Mouse (Mus musculus): ENCODE measurements around the gene Srl. TPM values are rescaled to one million over a fixed set of nuclear protein-coding genes. Genes with fewer than 3 reads are reported as not detected.
"Not testable (repeated sequence)": the region's sequence is repeated elsewhere in the genome, so short reads cannot be mapped to it uniquely, and the experiment has no call there.

The Srl gene
- 3.2 and 5.3 TPM in 2 replicates for polyA plus RNA-seq (2015; fragmentation: Nextera tagmentation; extraction: Ambion mirVana)

DNA sequence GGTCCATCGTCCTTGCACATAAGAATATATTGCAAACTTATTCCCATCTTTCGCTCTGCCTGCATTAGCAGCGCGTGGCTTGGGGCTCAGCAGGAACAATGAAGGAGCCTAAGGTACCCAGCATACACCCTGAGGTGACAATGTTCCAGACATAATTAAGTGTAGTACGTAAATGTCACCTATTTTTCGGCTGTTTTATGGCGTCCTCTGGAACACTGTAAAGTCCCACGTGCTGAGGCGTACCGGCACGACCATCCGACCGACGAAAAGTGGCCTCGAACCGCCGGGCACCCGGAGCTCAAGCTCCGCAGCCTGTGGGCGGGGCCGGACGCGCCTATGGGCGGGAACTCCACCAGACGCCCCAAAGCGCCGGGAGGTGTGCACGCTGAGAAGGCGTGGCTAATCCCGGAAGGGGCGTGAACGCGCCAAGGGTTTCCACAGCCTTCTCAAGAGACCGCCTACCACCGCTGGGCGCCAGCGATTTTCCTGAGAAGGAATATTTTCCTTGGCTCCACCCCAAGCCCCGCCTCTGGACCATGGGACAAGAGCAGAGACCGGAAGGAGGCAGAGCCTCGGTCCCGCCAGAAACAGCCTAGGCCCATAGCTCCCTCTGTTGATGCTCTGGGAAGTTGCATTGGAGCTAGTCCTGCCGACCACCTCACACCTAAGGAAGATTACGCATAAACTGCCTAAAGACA, at the start of gene Srl:
Gene Srl (minus strand): TSS at position 316 of the 698 bp plus-strand sequence.
- ATAC-seq (ENCODE audit: insufficient read depth) = peak; percentile 98
- peaks cover 18% of the 10 kb centered on the region for H3K36me3 ChIP-seq (replicated peaks)
- H3K4me2 ChIP-seq = peak within 1 kb of the TSS; percentile 86
- peak within 1 kb of the TSS; percentile 47 for H3K9ac ChIP-seq
- H3K27ac ChIP-seq (replicated peaks) = peak within 1 kb of the TSS; percentile 68
- H3K27me3 ChIP-seq = no peaks in the 10 kb centered on the region
- H3K4me1 ChIP-seq (replicated peaks) = peaks cover 30% of the 10 kb centered on the region
- peak within 1 kb of the TSS; percentile 58 for H3K4me3 ChIP-seq (replicated peaks)
- H3K9me3 ChIP-seq (replicated peaks) = no peaks in the 10 kb centered on the region
- WGBS (ENCODE audit: insufficient replicate concordance) = 1% methylated on average over 42 of the region's 43 CpGs

DNA sequence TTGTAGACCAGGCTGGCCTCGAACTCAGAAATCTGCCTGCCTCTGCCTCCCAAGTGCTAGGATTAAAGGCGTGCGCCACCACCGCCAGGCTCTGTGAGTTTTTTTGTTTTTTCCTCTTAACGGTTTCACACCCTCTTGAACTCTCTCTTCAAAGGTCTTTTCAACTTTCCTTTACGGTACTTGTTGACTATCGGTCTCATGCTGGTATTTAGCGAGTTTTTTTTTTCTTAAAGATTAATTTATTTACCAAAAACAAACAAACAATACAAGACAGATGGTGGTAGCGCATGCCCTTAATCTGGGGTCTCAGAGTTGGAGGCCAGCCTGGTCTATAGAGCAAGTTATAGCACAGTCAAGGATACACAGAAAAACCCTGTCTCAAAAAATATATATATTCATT, 48.6 kb upstream of the Srl start:
- 83% methylated on average over 9 of the region's 9 CpGs for WGBS (ENCODE audit: insufficient replicate concordance)
- H3K27me3 ChIP-seq = peaks cover 41% of the 10 kb centered on the region
- H3K9me3 ChIP-seq (replicated peaks) = no peaks in the 10 kb centered on the region
- peaks cover 42% of the 10 kb centered on the region for H3K4me1 ChIP-seq (replicated peaks)
- H3K4me3 ChIP-seq (replicated peaks) = no peak overlapping the region
- H3K36me3 ChIP-seq (replicated peaks) = 0 out of 2 replicates have a peak, but pooled peaks cover 4% of the 10 kb centered on the region
- no peak overlapping the region for H3K4me2 ChIP-seq
- H3K27ac ChIP-seq (replicated peaks) = no peak overlapping the region
- no peak overlapping the region for H3K9ac ChIP-seq
- ATAC-seq (ENCODE audit: insufficient read depth) = no peak

DNA sequence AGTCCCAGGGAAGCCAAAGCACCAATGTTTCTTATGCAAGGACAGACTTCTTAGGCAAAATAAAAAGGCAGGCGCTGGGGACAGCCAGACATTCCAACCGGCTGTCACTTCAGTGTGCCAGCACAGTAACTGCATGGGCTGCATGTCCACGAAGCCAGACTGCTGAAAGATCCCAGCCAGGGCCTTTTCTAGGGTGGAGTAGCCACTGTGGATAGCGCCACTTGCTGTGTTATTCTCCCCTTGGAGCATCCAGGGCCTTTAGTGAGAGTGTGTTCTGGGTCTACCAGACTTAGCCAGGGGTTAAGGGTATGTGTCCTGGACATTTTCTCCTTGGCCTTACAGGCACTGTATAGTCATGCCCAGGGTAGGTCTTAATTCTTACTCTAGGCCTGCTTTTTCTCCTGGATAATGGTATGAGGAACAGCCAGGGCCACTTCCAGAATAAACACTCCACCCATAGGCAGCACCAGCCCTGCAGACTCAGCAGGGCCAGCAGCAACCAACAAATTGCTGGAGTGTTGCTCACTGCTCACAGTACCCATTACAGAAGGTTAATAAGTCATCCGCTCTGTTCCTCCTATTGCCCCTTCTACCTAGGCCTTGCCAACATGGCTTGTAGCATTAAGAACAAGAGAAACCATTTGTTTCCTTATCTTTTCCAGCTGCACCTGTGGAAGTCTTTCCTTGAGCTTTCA, 46.0 kb upstream of the Srl start:
- Histone ChIP-seq H3K36me3 (replicated peaks) (0 out of 2 replicates have a peak, but pooled peaks cover 4% of the 10 kb centered on the region), H3K4me1 (replicated peaks) (peaks cover 39% of the 10 kb centered on the region), H3K9ac (no peak overlapping the region), H3K4me3 (replicated peaks) (no peak overlapping the region), H3K4me2 (peak overlapping the region; percentile 88), H3K27me3 (peaks cover 20% of the 10 kb centered on the region), H3K27ac (replicated peaks) (peak overlapping the region; percentile 79), H3K9me3 (replicated peaks) (no peaks in the 10 kb centered on the region)
- no peak for ATAC-seq (ENCODE audit: insufficient read depth)
- 73% methylated on average over 5 of the region's 5 CpGs for WGBS (ENCODE audit: insufficient replicate concordance)

DNA sequence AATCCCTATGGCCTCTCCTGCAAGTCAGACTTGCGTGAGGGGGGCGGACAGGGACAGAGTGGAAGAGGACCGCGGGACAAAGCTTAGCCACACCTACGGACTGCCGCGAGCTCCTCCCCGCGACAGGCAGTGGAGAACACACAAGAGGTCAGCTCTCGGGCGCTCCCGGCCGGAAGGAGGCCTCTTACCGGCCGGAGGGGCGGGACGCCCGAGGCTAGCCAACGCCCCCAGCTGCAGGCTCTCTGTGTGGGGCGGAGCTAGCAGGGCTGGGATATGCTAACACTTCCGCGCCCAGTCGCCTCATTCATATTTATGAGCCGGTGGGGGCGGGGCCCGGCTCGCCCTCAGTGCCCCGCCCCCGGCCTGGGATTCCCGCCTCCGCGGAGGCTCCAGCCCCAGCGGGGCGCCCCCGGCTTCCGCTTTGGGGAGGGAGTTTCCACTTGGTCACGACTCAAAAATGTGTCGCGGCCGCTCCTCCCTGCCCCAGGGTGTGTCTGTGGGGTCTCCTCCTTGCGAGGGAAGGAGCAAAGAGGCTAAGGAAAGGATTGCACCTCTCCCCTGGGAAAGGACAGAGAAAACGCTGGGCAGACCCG, 45.0 kb upstream of the Srl start:
- peak overlapping the region; percentile 88 for H3K4me2 ChIP-seq
- under 1% methylated on average over 43 of the region's 43 CpGs for WGBS (ENCODE audit: insufficient replicate concordance)
- peaks cover 10% of the 10 kb centered on the region for H3K27me3 ChIP-seq
- H3K4me1 ChIP-seq (replicated peaks) = peaks cover 39% of the 10 kb centered on the region
- H3K36me3 ChIP-seq (replicated peaks) = 0 out of 2 replicates have a peak, but pooled peaks cover 4% of the 10 kb centered on the region
- peak; percentile 99 for ATAC-seq (ENCODE audit: insufficient read depth)
- peak overlapping the region; percentile 79 for H3K27ac ChIP-seq (replicated peaks)
- no peaks in the 10 kb centered on the region for H3K9me3 ChIP-seq (replicated peaks)
- peak overlapping the region; percentile 63 for H3K9ac ChIP-seq
- peak overlapping the region; percentile 64 for H3K4me3 ChIP-seq (replicated peaks)

DNA sequence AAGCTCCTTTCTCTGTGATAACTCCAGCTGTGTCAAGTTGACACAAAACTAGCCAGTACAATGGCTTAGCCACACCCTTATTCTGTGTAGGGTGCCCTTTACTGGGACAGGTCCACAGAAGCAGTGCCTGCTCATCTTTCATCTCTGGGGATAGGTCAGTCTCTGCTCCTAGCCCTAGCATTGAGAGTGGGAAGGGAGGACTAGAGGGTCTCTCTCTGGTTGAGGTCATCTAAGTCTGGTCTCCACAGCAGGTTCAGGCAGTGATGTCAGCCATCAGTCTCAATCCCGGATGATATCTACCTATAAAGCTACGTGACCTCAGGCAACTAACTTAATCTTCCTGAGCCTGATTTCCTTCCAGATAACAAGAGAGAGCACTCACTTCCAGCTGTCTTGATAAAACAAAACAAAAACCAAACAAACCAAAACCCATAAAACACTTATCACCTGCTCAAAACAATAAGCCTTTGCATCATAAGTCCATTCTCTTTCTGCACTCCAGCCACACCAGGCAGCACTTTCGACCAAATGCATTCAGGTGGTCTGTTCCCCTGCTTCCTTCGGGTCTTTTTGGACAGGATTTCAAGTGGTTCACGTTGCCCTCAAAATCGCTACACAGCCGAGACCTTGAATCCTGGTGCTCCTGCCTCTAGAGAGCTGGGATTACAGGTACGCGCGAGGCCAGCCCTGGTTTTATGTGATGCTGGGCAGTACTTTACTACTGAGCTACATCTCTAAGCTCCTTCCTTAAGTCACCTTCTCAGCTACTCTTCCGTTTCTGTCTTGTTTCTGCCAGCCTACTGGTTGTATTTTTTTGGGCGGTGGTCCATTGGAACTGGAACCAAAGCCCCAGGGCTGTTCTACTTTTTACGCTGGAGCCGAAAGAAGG, 44.3 kb upstream of the Srl start:
- ATAC-seq (ENCODE audit: insufficient read depth) = peak; percentile 6; the same call in 1 of the 2 replicates
- Histone ChIP-seq H3K4me2 (peak overlapping the region; percentile 88), H3K9ac (peak overlapping the region; percentile 60), H3K27me3 (0 out of 2 replicates have a peak, but pooled peaks cover 5% of the 10 kb centered on the region), H3K4me1 (replicated peaks) (peaks cover 39% of the 10 kb centered on the region), H3K36me3 (replicated peaks) (0 out of 2 replicates have a peak, but pooled peaks cover 4% of the 10 kb centered on the region), H3K9me3 (replicated peaks) (no peaks in the 10 kb centered on the region), H3K27ac (replicated peaks) (peak overlapping the region; percentile 76), H3K4me3 (replicated peaks) (peak overlapping the region; percentile 64)
- 6% methylated on average over 14 of the region's 14 CpGs for WGBS (ENCODE audit: insufficient replicate concordance)

- Histone ChIP-seq H3K9me3 (replicated peaks) (no peaks in the 10 kb centered on the region), H3K36me3 (replicated peaks) (no peaks in the 10 kb centered on the region), H3K4me2 (peak overlapping the region; percentile 5; the same call in 1 of the 2 replicates), H3K4me3 (replicated peaks) (no peak overlapping the region), H3K9ac (no peak overlapping the region), H3K4me1 (replicated peaks) (peaks cover 39% of the 10 kb centered on the region), H3K27ac (replicated peaks) (no peak overlapping the region), H3K27me3 (0 out of 2 replicates have a peak, but pooled peaks cover 5% of the 10 kb centered on the region)
- 37% methylated on average over 5 of the region's 5 CpGs for WGBS (ENCODE audit: insufficient replicate concordance)
- no peak for ATAC-seq (ENCODE audit: insufficient read depth)
Observed at GRCm38 (mm10) chr16:4584438-4584837, 42.8 kb upstream of the Srl start.

DNA sequence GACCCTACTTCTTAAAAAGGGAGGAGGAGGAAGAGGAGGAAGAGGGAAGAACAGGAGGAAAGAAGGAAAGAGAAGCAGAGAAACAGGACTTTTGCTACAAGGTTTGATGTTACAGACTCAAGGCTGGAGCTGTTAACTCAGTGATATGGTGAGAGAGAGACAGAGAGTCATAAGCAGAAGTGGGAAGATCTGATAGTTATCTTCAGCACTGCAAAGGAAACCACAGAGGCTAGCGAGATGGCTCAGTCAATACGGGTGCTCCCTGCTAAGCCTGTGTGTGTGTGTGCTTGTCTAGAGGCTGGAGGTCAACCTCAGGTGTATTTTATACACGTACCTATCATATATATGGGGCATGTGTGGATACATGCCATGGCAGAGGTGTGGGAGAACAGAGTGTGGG, 42.2 kb upstream of the Srl start:
- peaks cover 39% of the 10 kb centered on the region for H3K4me1 ChIP-seq (replicated peaks)
- H3K9ac ChIP-seq = 0 out of 2 replicates have a peak overlapping the region, but pooled peaks have one; percentile 3
- 0 out of 2 replicates have a peak, but pooled peaks cover 8% of the 10 kb centered on the region for H3K27me3 ChIP-seq
- H3K36me3 ChIP-seq (replicated peaks) = no peaks in the 10 kb centered on the region
- peak overlapping the region; percentile 5; the same call in 1 of the 2 replicates for H3K4me2 ChIP-seq
- ATAC-seq (ENCODE audit: insufficient read depth) = no peak
- no peak overlapping the region for H3K4me3 ChIP-seq (replicated peaks)
- H3K27ac ChIP-seq (replicated peaks) = no peak overlapping the region
- WGBS (ENCODE audit: insufficient replicate concordance) = 12% methylated on average over 3 of the region's 3 CpGs
- H3K9me3 ChIP-seq (replicated peaks) = no peaks in the 10 kb centered on the region

DNA sequence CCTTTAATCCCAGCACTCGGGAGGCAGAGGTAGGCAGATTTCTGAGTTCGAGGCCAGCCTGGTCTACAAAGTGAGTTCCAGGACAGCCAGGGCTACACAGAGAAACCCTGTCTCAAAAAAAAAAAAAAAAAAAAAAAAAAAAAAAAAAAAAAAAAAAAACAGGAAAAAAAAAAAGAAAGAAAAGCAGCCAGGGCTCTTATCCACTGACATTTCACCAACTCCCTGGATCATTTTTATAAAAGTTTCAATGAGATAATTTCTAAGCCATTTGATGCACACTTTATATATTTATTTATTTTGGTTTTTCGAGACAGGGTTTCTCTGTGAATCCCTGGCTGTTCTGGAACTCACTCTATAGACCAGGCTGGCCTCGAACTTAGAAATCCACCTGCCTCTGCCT, 39.6 kb upstream of the Srl start:
- not testable (repeated sequence) for H3K4me3 ChIP-seq (replicated peaks); H3K27me3 ChIP-seq; H3K27ac ChIP-seq (replicated peaks); H3K9ac ChIP-seq; H3K36me3 ChIP-seq (replicated peaks); H3K9me3 ChIP-seq (replicated peaks); H3K4me2 ChIP-seq; ATAC-seq (ENCODE audit: insufficient read depth)
- H3K4me1 ChIP-seq (replicated peaks) = peaks cover 19% of the 10 kb centered on the region
- WGBS (ENCODE audit: insufficient replicate concordance) = 64% methylated on average over 4 of the region's 4 CpGs

GRCm38 (mm10) chr16:4578630-4579029, 37.0 kb upstream of the Srl start:
- Histone ChIP-seq H3K9me3 (replicated peaks) (no peaks in the 10 kb centered on the region), H3K4me1 (replicated peaks) (peaks cover 3% of the 10 kb centered on the region), H3K27ac (replicated peaks) (no peak overlapping the region), H3K27me3 (0 out of 2 replicates have a peak, but pooled peaks cover 5% of the 10 kb centered on the region), H3K9ac (no peak overlapping the region), H3K36me3 (replicated peaks) (no peaks in the 10 kb centered on the region), H3K4me3 (replicated peaks) (no peak overlapping the region), H3K4me2 (no peak overlapping the region)
- WGBS (ENCODE audit: insufficient replicate concordance) = 24% methylated on average over 7 of the region's 7 CpGs
- ATAC-seq (ENCODE audit: insufficient read depth) = no peak

- no peaks in the 10 kb centered on the region for H3K9me3 ChIP-seq (replicated peaks)
- H3K4me3 ChIP-seq (replicated peaks) = no peak overlapping the region
- H3K27ac ChIP-seq (replicated peaks) = no peak overlapping the region
- 16% methylated on average over 2 of the region's 2 CpGs for WGBS (ENCODE audit: insufficient replicate concordance)
- H3K36me3 ChIP-seq (replicated peaks) = no peaks in the 10 kb centered on the region
- H3K9ac ChIP-seq = no peak overlapping the region
- no peak for ATAC-seq (ENCODE audit: insufficient read depth)
- H3K4me1 ChIP-seq (replicated peaks) = no peaks in the 10 kb centered on the region; the same call in 1 of the 2 replicates
- no peak overlapping the region for H3K4me2 ChIP-seq
- 0 out of 2 replicates have a peak, but pooled peaks cover 3% of the 10 kb centered on the region for H3K27me3 ChIP-seq
Observed at GRCm38 (mm10) chr16:4576873-4577272, 35.3 kb upstream of the Srl start.

All from liver, embryonic 15.5 days (tissue).